Mouse (Mus musculus): ENCODE data around the gene Trip11. TPM values are rescaled to one million over a fixed set of nuclear protein-coding genes. Genes with fewer than 3 reads are reported as not detected.

The Trip11 gene
- polyA plus RNA-seq, 1 experiment from 2014 or later, result 27.3 TPM

DNA sequence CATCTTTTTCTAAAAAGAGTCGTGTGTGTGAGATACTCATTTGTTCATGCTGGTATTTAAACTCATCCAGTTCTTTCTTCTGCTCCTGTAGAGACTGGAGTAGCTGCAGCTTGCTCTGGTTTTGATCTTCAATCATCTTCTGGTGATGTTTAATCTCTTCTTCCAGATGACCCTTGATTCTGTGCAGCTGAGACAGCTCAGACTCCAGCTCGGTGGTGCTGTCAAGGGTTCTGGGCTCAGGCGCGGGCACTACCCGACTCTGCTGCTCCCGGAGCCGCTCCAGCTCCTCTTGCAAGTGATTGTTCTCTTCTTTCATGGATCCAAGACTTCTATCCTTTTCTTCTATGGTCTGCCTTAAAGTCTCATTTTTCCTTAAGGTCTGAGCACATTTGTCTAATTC, 28.1 kb downstream of the Trip11 start:
- peaks cover 9% of the 10 kb centered on the region; the same call in 1 of the 2 replicates for H3K36me3 ChIP-seq (ENCODE audit: control insufficient read depth, insufficient read depth, low read length)
- 91% methylated on average over 7 of the region's 7 CpGs for WGBS

GRCm38 (mm10) chr12:101876374-101876773, 36.7 kb downstream of the Trip11 start:
- Histone ChIP-seq H3K4me3 (replicated peaks; ENCODE audit: low read length) (no peak overlapping the region), H3K4me1 (ENCODE audit: control insufficient read depth, insufficient read depth, low read length) (no peaks in the 10 kb centered on the region), H3K36me3 (ENCODE audit: control insufficient read depth, insufficient read depth, low read length) (peaks cover 11% of the 10 kb centered on the region; the same call in 1 of the 2 replicates), H3K9ac (ENCODE audit: low read length) (no peak overlapping the region), H3K27me3 (ENCODE audit: control insufficient read depth, insufficient read depth, low read length) (no peaks in the 10 kb centered on the region), H3K4me2 (ENCODE audit: low read depth, low read length) (no peak overlapping the region), H3K27ac (ENCODE audit: low read length) (no peak overlapping the region), H3K9me3 (replicated peaks; ENCODE audit: control insufficient read depth, low read length) (no peaks in the 10 kb centered on the region)
- 81% methylated on average over 2 of the region's 2 CpGs for WGBS
- no peak for ATAC-seq (ENCODE audit: insufficient read depth, low FRiP score)

More for the DNA sequence above, 28.1 kb downstream of the Trip11 start:
- no peaks in the 10 kb centered on the region for H3K27me3 ChIP-seq (ENCODE audit: control insufficient read depth, insufficient read depth, low read length)
- ATAC-seq (ENCODE audit: insufficient read depth, low FRiP score), result no peak
- H3K4me2 ChIP-seq (ENCODE audit: low read depth, low read length), result no peak overlapping the region
- H3K9ac ChIP-seq (ENCODE audit: low read length), result no peak overlapping the region
- H3K27ac ChIP-seq (ENCODE audit: low read length), result no peak overlapping the region
- H3K9me3 ChIP-seq (replicated peaks; ENCODE audit: control insufficient read depth, low read length), result no peaks in the 10 kb centered on the region
- H3K4me3 ChIP-seq (replicated peaks; ENCODE audit: low read length), result no peak overlapping the region
- no peaks in the 10 kb centered on the region for H3K4me1 ChIP-seq (ENCODE audit: control insufficient read depth, insufficient read depth, low read length)

DNA sequence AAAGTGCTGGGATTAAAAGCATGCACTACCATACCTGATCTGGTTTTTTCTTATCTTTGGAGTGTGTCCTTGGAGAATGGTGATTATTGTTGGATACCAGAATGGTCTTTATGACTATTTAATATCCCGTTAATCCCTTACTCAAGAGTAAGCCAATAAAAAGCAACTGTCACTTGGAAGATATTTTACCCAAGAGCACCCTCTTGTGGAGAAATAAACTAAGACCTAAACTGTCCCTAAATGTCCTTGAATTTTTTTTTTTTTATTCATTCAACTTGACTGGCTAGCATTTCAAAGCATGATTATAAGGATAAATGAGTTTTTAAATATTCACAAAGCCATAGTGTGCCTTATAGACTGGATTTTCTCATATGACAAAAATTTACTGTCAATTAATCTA, 38.0 kb downstream of the Trip11 start:
- WGBS, result 75% methylated on average over 1 of the region's 1 CpGs
- Histone ChIP-seq H3K4me2 (ENCODE audit: low read depth, low read length) (no peak overlapping the region), H3K27ac (ENCODE audit: low read length) (no peak overlapping the region), H3K36me3 (ENCODE audit: control insufficient read depth, insufficient read depth, low read length) (peaks cover 11% of the 10 kb centered on the region; the same call in 1 of the 2 replicates), H3K9ac (ENCODE audit: low read length) (no peak overlapping the region), H3K27me3 (ENCODE audit: control insufficient read depth, insufficient read depth, low read length) (no peaks in the 10 kb centered on the region), H3K9me3 (replicated peaks; ENCODE audit: control insufficient read depth, low read length) (no peaks in the 10 kb centered on the region), H3K4me1 (ENCODE audit: control insufficient read depth, insufficient read depth, low read length) (no peaks in the 10 kb centered on the region), H3K4me3 (replicated peaks; ENCODE audit: low read length) (no peak overlapping the region)
- ATAC-seq (ENCODE audit: insufficient read depth, low FRiP score), result no peak

- WGBS, result 85% methylated on average over 10 of the region's 10 CpGs
- no peak overlapping the region for H3K27ac ChIP-seq (ENCODE audit: low read length)
- no peak overlapping the region for H3K4me3 ChIP-seq (replicated peaks; ENCODE audit: low read length)
- H3K4me1 ChIP-seq (ENCODE audit: control insufficient read depth, insufficient read depth, low read length), result no peaks in the 10 kb centered on the region; the same call in 1 of the 2 replicates
- no peak for ATAC-seq (ENCODE audit: insufficient read depth, low FRiP score)
- no peaks in the 10 kb centered on the region for H3K9me3 ChIP-seq (replicated peaks; ENCODE audit: control insufficient read depth, low read length)
- H3K9ac ChIP-seq (ENCODE audit: low read length), result no peak overlapping the region
- no peak overlapping the region for H3K4me2 ChIP-seq (ENCODE audit: low read depth, low read length)
- no peaks in the 10 kb centered on the region for H3K27me3 ChIP-seq (ENCODE audit: control insufficient read depth, insufficient read depth, low read length)
- no peaks in the 10 kb centered on the region for H3K36me3 ChIP-seq (ENCODE audit: control insufficient read depth, insufficient read depth, low read length)
Measured at GRCm38 (mm10) chr12:101862286-101862964, 50.6 kb downstream of the Trip11 start.

- no peaks in the 10 kb centered on the region for H3K36me3 ChIP-seq (ENCODE audit: control insufficient read depth, insufficient read depth, low read length)
- H3K9ac ChIP-seq (ENCODE audit: low read length), result no peak overlapping the region
- H3K4me1 ChIP-seq (ENCODE audit: control insufficient read depth, insufficient read depth, low read length), result no peaks in the 10 kb centered on the region; the same call in 1 of the 2 replicates
- no peaks in the 10 kb centered on the region for H3K9me3 ChIP-seq (replicated peaks; ENCODE audit: control insufficient read depth, low read length)
- H3K27me3 ChIP-seq (ENCODE audit: control insufficient read depth, insufficient read depth, low read length), result no peaks in the 10 kb centered on the region
- ATAC-seq (ENCODE audit: insufficient read depth, low FRiP score), result no peak
- 90% methylated on average over 1 of the region's 1 CpGs for WGBS
- H3K4me2 ChIP-seq (ENCODE audit: low read depth, low read length), result no peak overlapping the region
- H3K27ac ChIP-seq (ENCODE audit: low read length), result no peak overlapping the region
- H3K4me3 ChIP-seq (replicated peaks; ENCODE audit: low read length), result no peak overlapping the region
Measured at GRCm38 (mm10) chr12:101860256-101860655, 52.8 kb downstream of the Trip11 start.

DNA sequence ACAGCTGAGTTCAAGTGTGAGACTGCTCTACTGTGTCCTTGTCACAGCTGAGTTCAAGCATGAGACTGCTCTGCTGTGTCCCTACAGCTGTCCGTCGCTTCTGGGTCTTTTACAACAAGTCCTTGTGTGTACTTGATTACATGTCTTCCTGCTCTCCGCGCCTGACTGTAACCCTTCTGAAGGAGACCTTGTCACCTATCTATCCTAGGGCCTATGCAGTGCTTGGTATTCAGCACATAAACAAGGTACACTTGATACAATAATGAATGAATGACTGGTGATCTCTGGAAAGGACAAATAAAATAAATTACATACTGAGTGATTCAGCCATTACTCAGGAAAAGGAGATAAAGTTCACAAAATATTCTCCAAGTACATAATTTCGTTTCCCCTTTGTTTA, 55.1 kb downstream of the Trip11 start:
- Histone ChIP-seq H3K9me3 (replicated peaks; ENCODE audit: control insufficient read depth, low read length) (no peaks in the 10 kb centered on the region), H3K27ac (ENCODE audit: low read length) (no peak overlapping the region), H3K27me3 (ENCODE audit: control insufficient read depth, insufficient read depth, low read length) (no peaks in the 10 kb centered on the region), H3K4me1 (ENCODE audit: control insufficient read depth, insufficient read depth, low read length) (no peaks in the 10 kb centered on the region; the same call in 1 of the 2 replicates), H3K4me2 (ENCODE audit: low read depth, low read length) (no peak overlapping the region), H3K9ac (ENCODE audit: low read length) (no peak overlapping the region), H3K4me3 (replicated peaks; ENCODE audit: low read length) (no peak overlapping the region), H3K36me3 (ENCODE audit: control insufficient read depth, insufficient read depth, low read length) (no peaks in the 10 kb centered on the region)
- WGBS, result 88% methylated on average over 5 of the region's 5 CpGs
- no peak for ATAC-seq (ENCODE audit: insufficient read depth, low FRiP score)

- H3K27me3 ChIP-seq (ENCODE audit: control insufficient read depth, insufficient read depth, low read length), result no peaks in the 10 kb centered on the region
- no peak overlapping the region for H3K27ac ChIP-seq (ENCODE audit: low read length)
- ATAC-seq (ENCODE audit: insufficient read depth, low FRiP score), result no peak
- H3K4me1 ChIP-seq (ENCODE audit: control insufficient read depth, insufficient read depth, low read length), result peaks cover 4% of the 10 kb centered on the region; the same call in 1 of the 2 replicates
- H3K9me3 ChIP-seq (replicated peaks; ENCODE audit: control insufficient read depth, low read length), result no peaks in the 10 kb centered on the region
- whole genome bisulfite sequencing, result 92% methylated on average over 11 of the region's 11 CpGs
- H3K4me3 ChIP-seq (replicated peaks; ENCODE audit: low read length), result no peak overlapping the region
- H3K4me2 ChIP-seq (ENCODE audit: low read depth, low read length), result no peak overlapping the region
- H3K36me3 ChIP-seq (ENCODE audit: control insufficient read depth, insufficient read depth, low read length), result no peaks in the 10 kb centered on the region
- no peak overlapping the region for H3K9ac ChIP-seq (ENCODE audit: low read length)
Measured at GRCm38 (mm10) chr12:101854336-101854735, 58.7 kb downstream of the Trip11 start.

DNA sequence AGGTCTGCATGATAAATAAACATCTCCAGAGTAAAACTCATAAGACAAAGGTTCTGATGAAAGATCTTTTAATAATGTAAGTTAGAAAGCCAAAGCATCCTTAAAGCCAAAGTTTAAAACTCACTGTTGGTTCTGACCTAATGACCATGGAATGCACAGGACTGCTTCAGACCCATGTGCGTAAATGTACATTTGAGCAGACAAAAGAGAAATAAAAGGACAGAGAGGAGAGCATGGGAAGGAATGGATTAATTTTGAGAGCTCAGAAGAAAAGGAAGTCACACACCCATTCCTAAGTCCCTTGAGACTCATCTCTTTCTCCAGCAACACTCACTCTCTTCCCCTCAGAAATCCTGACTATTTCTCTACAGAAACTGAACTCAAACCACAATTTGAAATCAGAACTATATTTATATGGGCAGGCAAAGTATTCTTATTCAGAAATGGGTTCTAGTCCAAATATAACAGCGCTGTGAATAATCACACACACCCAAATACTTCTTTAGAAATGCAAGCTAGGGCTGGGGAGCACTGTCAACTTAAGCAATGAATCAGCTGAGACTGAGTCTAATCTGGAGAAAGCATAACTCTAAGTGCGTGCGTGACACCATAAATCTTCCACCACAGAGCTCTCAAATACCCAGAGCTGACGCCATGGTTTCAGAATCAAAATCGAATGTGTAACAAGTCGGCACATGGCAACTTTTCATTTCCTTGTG, 61.1 kb downstream of the Trip11 start:
- Histone ChIP-seq H3K4me3 (replicated peaks; ENCODE audit: low read length) (no peak overlapping the region), H3K4me2 (ENCODE audit: low read depth, low read length) (no peak overlapping the region), H3K9ac (ENCODE audit: low read length) (no peak overlapping the region), H3K4me1 (ENCODE audit: control insufficient read depth, insufficient read depth, low read length) (peaks cover 4% of the 10 kb centered on the region; the same call in 1 of the 2 replicates), H3K27me3 (ENCODE audit: control insufficient read depth, insufficient read depth, low read length) (no peaks in the 10 kb centered on the region), H3K36me3 (ENCODE audit: control insufficient read depth, insufficient read depth, low read length) (no peaks in the 10 kb centered on the region), H3K27ac (ENCODE audit: low read length) (0 out of 2 replicates have a peak overlapping the region, but pooled peaks have one; percentile 3), H3K9me3 (replicated peaks; ENCODE audit: control insufficient read depth, low read length) (no peaks in the 10 kb centered on the region)
- 59% methylated on average over 7 of the region's 7 CpGs for WGBS
- no peak for ATAC-seq (ENCODE audit: insufficient read depth, low FRiP score)

DNA sequence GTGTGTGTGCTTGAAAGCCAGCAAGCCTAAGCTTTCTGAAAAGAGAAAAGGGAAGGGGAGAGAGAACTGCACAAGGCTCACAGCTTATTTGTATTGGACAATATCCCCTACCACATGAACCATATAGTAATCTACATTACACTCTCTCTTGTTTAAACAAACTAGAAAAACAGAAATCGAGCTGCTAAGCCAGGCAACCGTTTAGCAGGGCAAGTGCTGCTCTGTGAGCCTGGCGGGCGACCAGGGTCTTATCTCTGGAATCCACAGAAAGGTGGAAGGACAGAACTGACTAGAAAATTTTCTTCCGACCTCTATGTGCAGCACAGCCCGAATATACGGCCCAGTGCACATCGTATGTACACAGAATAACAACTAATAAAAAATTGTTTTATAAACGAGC, 61.8 kb downstream of the Trip11 start:
- whole genome bisulfite sequencing, result 52% methylated on average over 9 of the region's 9 CpGs
- H3K9me3 ChIP-seq (replicated peaks; ENCODE audit: control insufficient read depth, low read length), result no peaks in the 10 kb centered on the region
- ATAC-seq (ENCODE audit: insufficient read depth, low FRiP score), result no peak
- H3K4me1 ChIP-seq (ENCODE audit: control insufficient read depth, insufficient read depth, low read length), result peaks cover 4% of the 10 kb centered on the region; the same call in 1 of the 2 replicates
- no peaks in the 10 kb centered on the region for H3K27me3 ChIP-seq (ENCODE audit: control insufficient read depth, insufficient read depth, low read length)
- no peak overlapping the region for H3K4me2 ChIP-seq (ENCODE audit: low read depth, low read length)
- H3K36me3 ChIP-seq (ENCODE audit: control insufficient read depth, insufficient read depth, low read length), result no peaks in the 10 kb centered on the region
- 0 out of 2 replicates have a peak overlapping the region, but pooled peaks have one; percentile 3 for H3K27ac ChIP-seq (ENCODE audit: low read length)
- H3K4me3 ChIP-seq (replicated peaks; ENCODE audit: low read length), result no peak overlapping the region
- H3K9ac ChIP-seq (ENCODE audit: low read length), result no peak overlapping the region
